Mouse (Mus musculus) thymus, postnatal 25 days (tissue): ENCODE measurements around the gene Fkbp5.
A peak's percentile ranks its signal among the peaks of the same experiment; 100 is the strongest.
"Not testable (repeated sequence)": the region's sequence is repeated elsewhere in the genome, so short reads cannot be mapped to it uniquely, and the experiment has no call there.

Source experiments
- DNase-seq: peaks from one replicate; pipeline ENCODE4 v3.0.0; 2022

Fkbp5 gene

DNA sequence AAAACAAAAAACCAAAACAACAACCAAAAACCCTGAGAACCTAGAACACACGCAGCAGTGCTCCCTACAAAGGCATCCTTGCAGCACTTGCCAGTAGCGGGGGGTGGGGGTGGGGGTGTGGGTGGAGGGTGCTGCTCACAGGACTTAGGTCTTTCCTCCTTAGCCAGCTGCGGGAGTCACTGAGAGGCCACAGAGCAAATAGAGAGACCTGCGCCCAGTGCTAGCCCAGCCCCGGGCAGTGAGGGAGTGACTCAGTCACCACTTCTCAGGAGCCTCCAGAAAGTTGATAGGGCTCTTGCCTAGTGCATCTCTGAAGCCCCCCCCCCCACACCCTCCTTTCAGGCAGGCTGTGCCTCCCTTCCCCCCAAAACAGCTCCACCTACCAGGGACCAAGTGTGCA, 148.3 kb downstream of the Fkbp5 start:
- no peak for DNase-seq

GRCm38 (mm10) chr17:28368449-28368848, 148.9 kb downstream of the Fkbp5 start:
- DNase-seq: peak; percentile 84

DNA sequence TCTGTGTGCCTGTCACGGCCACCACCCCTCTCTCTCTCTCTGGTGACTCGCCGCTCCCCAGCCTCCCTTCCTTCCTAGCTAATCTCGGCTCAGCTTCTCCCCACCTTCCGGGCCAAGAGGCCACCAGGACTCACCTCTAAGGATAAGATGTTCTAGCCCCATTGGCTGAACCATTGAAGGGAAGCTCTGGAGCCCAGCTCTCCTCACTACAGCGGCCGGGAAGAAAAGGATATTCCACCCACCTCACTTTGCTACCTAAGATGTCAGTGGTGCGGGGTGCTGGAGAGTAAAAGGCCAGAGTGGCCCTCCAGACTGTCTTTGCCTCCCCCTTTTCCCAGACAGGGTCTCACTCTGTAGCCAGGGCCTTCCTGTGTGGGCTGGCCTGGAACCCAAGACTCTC, 152.2 kb downstream of the Fkbp5 start, which contains the start of gene Tulp1:
Tulp1 (minus strand) TSS at position 101 of the 400 bp plus-strand sequence.
- no peak for DNase-seq

DNA sequence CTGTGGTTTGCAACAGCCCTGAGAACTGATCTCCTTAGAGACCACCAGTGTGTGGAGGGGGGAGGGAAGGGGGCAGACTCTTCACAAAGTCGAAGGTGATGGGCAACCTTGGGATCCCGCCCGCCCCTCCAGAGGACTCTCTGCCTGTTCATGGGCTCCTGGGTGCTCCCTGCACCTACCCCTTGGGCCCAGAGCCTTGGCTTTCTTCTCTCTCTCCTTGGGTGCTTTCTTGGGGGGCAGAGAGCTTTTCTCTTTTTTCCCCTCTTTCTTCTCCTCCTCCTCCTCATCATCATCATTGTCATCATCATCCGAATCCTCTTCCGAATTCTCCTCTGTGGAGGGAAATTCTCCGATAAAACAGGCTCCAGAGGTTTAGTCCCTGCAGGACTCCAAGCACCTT, 153.8 kb downstream of the Fkbp5 start:
- DNase-seq: no peak

- no peak for DNase-seq
These were observed 154.6 kb downstream of the Fkbp5 start for GRCm38 (mm10) chr17:28362653-28363292.

- DNase-seq: no peak
These were observed 155.2 kb downstream of the Fkbp5 start for GRCm38 (mm10) chr17:28361921-28362652.

DNA sequence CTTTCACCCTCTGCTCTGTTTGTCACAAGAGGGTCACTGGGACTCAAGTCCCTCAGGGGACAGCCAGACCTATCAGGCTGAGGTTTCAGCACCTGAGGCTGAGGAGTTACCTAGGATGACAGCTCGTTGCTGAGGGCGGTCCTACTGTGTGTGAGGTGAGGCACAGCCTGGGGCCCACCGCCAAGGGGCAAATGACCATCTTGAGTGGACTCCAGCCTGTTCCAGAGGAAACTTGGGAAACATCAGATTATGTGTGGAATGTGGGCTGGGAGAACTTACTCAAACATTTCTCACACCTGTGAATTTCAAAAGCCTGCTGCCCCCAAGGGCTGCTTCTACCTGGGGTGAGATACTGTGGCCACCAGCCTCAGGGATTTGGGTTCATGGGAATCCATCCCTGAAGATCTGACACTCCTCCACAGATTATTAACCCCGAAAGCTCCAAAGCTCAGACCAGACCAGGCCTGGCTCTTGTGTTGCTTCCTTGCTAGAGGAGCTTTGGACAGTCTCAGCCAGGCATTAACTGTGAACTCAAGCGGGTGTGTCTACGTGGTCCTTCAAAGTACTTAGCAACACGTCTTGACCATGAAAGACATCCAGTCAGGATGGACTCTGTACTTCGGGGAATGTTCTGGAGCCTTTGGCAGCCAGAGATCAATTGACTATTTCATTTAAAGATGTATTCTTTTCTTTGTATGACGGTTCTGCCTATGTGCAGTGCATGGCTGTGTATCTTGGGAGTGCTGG, 156.6 kb downstream of the Fkbp5 start:
- no peak for DNase-seq

DNA sequence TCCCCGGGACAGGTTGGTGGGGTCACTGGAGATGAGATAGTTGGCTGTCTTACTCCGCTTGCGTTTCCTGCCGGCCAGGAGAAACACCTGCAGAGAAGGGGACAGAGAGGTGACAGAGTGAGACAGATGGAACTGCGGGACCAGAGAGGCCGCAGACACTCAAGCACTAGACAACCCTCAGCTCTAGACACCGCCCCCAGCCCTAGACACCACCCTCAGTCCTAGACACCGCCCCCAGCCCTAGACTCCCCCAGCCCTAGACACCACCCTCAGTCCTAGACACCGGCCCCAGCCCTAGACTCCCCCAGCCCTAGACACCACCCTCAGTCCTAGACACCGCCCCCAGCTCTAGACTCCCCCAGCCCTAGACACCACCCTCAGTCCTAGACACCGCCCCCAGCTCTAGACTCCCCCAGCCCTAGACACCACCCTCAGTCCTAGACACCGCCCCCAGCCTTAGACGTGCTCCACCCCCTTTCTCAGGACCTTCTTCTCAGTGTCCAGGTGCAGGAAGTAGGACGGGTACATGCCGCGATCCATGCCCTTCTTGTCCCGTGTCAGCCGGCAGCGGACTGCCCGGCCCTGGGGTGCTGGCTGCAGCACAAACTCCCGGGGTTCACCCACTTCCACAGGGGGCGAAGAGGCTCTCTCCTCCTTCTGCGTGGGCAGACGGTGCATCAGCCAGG, 158.6 kb downstream of the Fkbp5 start:
- not testable (repeated sequence) for DNase-seq

- no peak for DNase-seq
These were observed 161.5 kb downstream of the Fkbp5 start for GRCm38 (mm10) chr17:28355871-28356270.

DNA sequence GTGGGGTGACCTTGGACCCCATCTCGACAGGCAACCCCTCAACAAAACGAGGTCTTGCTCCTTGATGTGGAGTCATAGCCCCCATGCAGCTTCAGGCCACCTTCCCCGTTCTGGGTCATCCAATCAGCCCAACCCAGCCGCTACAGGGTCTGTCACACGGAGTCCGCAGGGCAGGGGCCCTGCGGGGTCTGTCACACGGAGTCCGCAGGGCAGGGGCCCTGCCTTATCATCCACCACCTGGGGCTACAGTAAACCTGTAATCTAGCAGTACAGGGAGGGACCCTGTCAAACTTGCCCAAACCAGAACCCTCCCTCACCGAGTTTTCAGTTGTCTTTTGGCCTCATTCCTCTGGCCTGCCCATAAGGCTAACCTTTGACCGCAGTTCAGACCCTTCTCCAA, 165.3 kb downstream of the Fkbp5 start:
- DNase-seq: no peak

DNA sequence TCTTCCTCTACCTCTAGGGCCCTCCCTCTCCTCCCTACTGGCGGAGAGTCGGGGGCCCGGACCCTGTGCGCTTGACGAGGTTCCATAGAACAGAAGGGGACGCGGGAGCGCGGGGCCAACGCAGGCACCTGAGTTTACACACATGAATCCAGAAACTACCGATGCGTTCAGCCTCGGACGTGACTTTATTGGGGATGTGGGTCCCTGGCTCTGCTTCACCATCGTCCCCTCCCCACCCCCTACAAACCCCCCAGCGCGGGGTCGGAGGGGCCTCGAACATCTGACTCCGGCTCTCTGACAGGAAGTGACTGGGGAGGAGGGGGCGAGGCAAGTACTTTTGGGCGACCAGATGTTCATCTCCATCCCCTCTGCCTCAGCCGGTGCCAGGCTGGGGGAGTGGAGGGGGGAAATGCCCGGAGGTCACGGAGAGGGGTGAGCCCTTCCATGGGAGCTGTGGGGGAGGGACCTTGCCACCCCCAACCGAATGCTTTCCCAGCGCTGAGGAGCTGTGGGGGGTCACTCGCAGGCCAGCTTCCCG, 165.9 kb downstream of the Fkbp5 start:
- peak; percentile 47 for DNase-seq

DNA sequence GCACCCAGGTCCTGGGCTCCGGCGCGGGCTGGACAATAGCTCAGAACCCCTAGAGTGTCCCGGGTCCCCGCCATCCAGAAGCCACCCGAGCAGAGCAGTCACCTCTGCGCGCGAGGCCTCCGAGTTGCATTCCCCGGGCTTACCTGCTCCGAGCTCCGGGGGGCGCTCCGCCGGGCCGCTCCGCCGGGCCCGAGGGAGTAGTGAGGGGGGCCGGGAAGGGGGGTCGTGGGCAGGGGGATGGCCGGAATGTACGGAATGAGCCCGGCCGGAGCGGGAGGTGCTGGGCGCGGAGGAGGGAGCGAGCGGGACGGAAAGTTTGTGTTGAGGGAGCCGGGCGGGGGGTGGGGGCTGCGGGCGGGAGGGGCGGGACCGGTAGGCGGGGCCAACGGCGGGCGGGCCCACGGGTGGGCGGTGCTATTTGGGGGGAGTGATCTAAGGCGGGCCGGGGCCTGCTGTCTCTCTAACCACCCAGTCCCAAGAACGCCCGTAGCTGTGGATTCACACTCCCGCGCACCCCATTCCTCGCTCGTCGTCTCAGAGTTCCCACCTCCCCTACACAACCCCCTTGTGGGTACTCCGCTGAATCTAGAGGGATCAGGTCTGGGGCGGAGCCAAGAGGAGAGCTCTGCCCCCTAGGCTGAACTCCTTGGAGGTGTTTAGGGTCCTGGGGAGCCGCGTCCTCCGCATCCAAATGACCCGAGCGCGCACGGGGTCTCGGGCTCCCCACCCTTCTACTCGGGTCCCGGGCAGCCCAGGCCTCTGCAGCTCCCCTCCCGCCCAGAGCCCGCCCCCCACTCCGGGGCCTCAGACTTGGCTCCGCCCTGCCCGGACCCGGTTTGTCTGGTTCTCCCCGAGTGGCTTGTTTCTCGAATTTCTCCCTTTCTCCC, 166.6 kb downstream of the Fkbp5 start, which contains the start of gene Tead3:
Tead3 (minus strand) TSS at position 352 of the 887 bp plus-strand sequence.
- peak; percentile 83 for DNase-seq

DNA sequence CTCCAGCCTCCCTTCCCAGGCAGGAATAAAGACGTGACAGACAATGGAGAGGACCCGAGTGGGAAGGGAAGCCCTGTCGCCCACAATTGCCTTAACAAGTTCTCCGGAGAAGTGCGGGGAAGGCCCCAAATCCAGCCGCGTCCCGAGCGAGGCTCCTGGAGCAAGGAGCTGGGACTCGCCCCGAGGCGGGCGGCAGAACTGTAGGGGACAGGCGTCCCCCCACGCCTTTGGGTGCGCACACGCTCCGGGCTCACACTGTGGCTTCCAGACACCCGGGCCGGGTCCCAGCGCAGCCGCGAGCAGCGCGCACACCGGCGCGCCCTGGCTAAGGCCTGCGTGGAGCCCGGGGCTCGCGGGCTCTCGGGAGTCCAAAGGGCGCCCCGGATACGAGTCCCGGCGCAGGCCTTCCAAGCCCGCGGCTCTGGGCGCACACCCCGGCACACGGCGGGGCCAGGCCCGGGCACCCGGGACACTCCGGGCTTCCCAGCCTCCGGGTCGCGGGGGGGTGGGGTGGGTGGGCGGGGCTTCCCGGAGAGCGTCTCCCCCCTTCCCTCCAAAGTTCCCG, 167.3 kb downstream of the Fkbp5 start:
- no peak for DNase-seq

DNA sequence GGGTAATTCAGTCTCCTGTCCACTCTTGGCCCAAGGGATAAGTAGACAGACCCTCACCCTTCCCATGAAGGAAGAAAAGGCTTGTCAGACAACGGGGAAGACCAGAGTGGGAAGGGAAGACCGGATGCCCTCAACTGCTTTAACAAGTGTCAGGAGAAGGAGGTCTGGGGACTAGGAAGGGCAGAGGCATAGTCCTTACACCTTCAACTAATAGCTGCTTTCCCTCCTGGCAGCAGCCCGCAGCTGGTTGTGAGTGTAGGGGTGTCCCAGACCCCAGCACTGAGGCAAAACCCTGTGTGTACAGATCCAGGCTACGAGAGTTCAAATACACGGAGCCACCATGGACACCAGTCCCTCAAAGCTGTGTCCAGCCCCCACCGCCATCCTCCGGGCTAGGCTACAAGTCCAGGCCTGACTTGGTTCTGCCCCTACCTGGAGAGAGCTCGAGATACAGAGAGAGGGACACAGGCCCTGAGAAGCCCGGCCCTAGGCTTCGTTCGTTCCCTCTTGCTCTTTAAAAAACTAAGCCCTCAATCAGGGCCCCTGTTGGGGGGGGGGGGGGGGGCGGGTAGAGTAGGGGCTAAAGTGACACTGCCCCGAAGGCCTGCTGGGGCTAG, 168.0 kb downstream of the Fkbp5 start:
- no peak for DNase-seq
